Mouse (Mus musculus) T-helper 1 cell (primary cell): Measurements from ENCODE around the gene Hist1h3h.

Experiments used
- in situ Hi-C: fragments of 300-600 bp; cut with MboI, MseI; formaldehyde crosslinking; loops from one replicate; pipeline ENCODE4 v1.15.1; 2025; ENCODE audit warnings: high pct_unique_total_duplicates

Hist1h3h gene

GRCm38 (mm10) chr13:21717397-21718357 is at the start of gene Hist1h3h:
Gene Hist1h3h, plus strand, starts transcription at chr13:21717659.
- in situ Hi-C loops = loop anchor here (5.0 to 25.0 kb wide), 4 partner anchors 207 to 1965 kb away; partner anchors contain the start of genes Hist1h2ac, Hist1h2bc and Hist1h3g

GRCm38 (mm10) chr13:21677305-21677704 is 40.2 kb upstream of the Hist1h3h start, which contains the start of gene Olfr1360:
Gene Olfr1360, minus strand, starts transcription at chr13:21677405.
- in situ Hi-C loops = no loop called here

DNA sequence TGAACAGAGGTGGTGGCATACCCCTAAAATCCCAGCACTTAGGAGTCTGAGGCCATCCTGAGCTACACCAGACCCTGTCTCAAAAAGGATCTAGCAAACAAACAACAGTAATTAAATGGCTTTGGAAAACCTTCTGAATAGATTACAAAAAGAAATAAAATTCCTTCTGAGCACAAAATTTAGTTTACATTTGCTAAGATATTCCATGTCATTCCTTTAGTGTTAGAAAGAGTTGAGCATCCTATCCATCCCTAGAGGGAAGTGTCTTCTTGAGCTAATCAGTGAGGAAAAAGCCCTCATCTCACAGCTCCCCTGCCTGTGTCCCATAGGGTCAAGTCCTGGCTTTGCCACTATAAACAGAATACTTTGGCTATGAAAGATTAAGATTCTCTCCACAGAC is 19.6 kb upstream of the Hist1h3h start, which contains the start of gene Olfr1359:
Olfr1359 (plus strand) TSS at position 301 of the 400 bp plus-strand sequence.
- in situ Hi-C loops = no loop called here

DNA sequence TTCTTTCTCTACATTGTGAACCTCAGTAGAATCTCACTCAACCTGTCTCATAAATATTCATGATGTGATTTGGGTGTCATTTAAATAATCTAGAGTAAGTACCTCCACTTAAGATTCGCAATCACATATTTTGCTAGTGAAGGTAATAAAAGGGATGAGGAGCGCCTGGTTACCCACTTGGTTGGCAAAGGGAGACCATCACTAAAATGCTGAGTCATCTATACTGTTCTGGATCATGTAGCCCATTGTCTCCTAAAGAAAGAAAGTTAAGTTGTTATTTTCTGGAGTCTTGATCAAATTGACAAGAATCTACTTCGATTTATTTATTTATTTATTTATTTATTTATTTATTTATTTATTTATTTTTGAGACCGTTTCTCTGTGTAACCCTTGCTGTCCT is 10.8 kb upstream of the Hist1h3h start:
- in situ Hi-C loops = loop anchor here (25.0 kb wide), 1 partner anchor 1606 kb away; no protein-coding TSS in a partner anchor

DNA sequence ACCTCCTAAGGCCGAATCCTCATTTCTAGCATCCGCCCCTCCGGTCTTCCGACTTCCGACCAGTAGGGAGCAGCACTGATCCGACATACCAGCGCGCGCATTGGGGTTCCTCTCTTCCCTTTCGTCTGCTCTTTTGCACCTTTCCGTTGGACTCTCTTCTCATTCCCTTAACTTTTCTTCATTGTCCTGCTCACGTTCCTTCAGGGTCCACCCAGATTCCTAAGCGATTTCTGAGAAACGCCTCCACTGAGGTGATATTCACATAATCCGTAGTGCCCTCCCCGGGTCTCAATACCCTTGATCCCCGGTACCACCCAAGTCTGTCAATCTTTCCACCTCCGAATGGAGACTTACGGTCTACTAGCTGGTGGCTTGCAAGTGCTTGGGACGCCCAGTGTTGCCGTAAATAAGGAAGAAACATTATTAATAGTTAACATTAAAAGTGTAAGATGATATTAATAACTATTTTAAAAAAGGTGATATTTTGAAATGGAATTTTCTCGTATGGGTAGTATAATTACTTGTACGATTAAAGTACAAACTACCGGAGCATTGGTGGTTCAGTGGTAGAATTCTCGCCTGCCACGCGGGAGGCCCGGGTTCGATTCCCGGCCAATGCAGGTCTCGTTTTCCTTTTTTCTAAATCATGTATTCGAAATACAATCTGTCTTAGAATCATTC is 7.3 kb upstream of the Hist1h3h start:
- in situ Hi-C loops = loop anchor here (10.0 to 25.0 kb wide), 2 partner anchors 215 to 1602 kb away; no protein-coding TSS in a partner anchor

DNA sequence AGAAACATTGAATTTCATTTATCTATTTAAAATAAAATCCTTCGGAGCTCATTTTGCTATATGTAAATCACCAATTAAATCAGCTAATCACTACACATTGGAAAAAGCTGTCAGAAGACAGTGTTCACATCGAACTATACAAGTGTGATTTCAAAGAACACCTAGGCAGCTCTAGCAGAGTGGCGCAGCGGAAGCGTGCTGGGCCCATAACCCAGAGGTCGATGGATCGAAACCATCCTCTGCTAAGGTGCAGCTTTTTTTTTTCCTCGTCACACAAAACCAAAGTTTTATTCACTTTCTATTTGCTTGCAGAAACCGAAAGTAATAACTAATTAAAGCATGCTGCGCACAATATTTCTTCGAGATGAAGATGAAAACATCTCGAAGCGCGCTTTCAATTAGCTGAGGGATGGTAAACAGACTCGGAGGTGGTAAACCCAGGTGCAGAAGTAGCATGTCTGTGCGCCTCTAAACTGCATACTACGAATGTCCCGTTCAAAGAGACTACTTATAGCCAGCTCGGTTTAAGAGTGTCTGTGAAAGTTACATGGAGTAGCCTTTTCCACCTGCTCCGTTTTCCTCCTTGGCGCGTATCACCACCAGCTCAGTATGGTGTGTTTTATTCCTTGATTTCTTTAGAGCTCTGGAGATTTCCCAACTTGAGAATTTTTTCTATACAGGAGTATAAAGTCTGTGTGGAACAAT is 6.5 kb upstream of the Hist1h3h start:
- in situ Hi-C loops = loop anchor here (10.0 to 25.0 kb wide), 2 partner anchors 214 to 1601 kb away; no protein-coding TSS in a partner anchor

GRCm38 (mm10) chr13:21711698-21712097 is 5.8 kb upstream of the Hist1h3h start:
- in situ Hi-C loops = loop anchor here (10.0 to 25.0 kb wide), 2 partner anchors 213 to 1601 kb away; no protein-coding TSS in a partner anchor

GRCm38 (mm10) chr13:21714725-21715124 is 2.7 kb upstream of the Hist1h3h start:
- in situ Hi-C loops = loop anchor here (5.0 to 25.0 kb wide), 4 partner anchors 210 to 1968 kb away; partner anchors contain the start of genes Hist1h2ac, Hist1h2bc and Hist1h3g

- in situ Hi-C loops = loop anchor here (5.0 to 25.0 kb wide), 4 partner anchors 210 to 1967 kb away; partner anchors contain the start of genes Hist1h2ac, Hist1h2bc and Hist1h3g
Observed at GRCm38 (mm10) chr13:21715131-21715863, 2.2 kb upstream of the Hist1h3h start.

- in situ Hi-C loops = loop anchor here (5.0 to 25.0 kb wide), 4 partner anchors 209 to 1966 kb away; partner anchors contain the start of genes Hist1h2ac, Hist1h2bc and Hist1h3g
Observed at GRCm38 (mm10) chr13:21715864-21716539, 1.5 kb upstream of the Hist1h3h start, which contains the start of the genes Hist1h2bl and Hist1h2ai. Gene Hist1h2bl, minus strand, starts transcription at chr13:21716143. Gene Hist1h2ai, plus strand, starts transcription at chr13:21716422.

- in situ Hi-C loops = loop anchor here (5.0 to 25.0 kb wide), 4 partner anchors 208 to 1966 kb away; partner anchors contain the start of genes Hist1h2ac, Hist1h2bc and Hist1h3g
Observed at GRCm38 (mm10) chr13:21716540-21717391, 693 bp upstream of the Hist1h3h start.

GRCm38 (mm10) chr13:21718381-21719080 is 1.1 kb downstream of the Hist1h3h start:
- in situ Hi-C loops = loop anchor here (5.0 to 25.0 kb wide), 4 partner anchors 206 to 1964 kb away; partner anchors contain the start of genes Hist1h2ac, Hist1h2bc and Hist1h3g

- in situ Hi-C loops = loop anchor here (5.0 to 25.0 kb wide), 3 partner anchors 316 to 1851 kb away; partner anchors contain the start of genes Hist1h2ad, Hist1h2ae, Hist1h2ah and Hist1h2bf
Observed at GRCm38 (mm10) chr13:21721107-21721756, 3.8 kb downstream of the Hist1h3h start.

- in situ Hi-C loops = loop anchor here (5.0 to 25.0 kb wide), 3 partner anchors 315 to 1850 kb away; partner anchors contain the start of genes Hist1h2ad, Hist1h2ae, Hist1h2ah and Hist1h2bf
Observed at GRCm38 (mm10) chr13:21721757-21722372, 4.4 kb downstream of the Hist1h3h start, which contains the start of gene Hist1h2bm. Gene Hist1h2bm, plus strand, starts transcription at chr13:21722044.

DNA sequence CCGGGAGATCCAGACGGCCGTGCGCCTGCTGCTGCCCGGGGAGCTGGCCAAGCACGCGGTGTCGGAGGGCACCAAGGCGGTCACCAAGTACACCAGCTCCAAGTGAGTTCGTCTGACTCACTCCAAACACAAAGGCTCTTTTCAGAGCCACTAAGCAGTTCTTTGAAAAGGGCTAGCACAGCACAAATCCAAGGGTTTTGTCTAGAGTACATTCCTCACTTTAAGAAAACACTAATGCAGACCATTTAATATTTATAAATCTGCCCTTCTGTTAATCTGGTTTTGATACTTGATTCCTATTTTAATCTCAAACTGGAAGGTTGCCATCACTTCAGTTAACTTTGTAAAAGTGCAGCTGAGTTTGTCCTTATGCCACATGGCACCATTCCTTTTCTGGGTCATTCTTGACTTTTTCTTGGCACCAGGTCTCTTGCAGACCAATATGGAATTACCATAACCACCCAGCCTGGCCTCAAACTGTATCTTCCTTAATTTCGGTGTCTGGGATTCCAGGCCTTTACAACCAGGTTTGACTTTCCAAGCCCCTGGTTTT is 5.0 kb downstream of the Hist1h3h start:
- in situ Hi-C loops = loop anchor here (5.0 to 25.0 kb wide), 3 partner anchors 315 to 1850 kb away; partner anchors contain the start of genes Hist1h2ad, Hist1h2ae, Hist1h2ah and Hist1h2bf
